Mouse (Mus musculus): ENCODE data around the gene Paqr4. TPM values are rescaled to one million over a fixed set of nuclear protein-coding genes. Genes with fewer than 3 reads are reported as not detected.

Paqr4 gene
- polyA plus RNA-seq, 1 experiment: 1.4 TPM

GRCm38 (mm10) chr17:23717003-23717402 lies 23.7 kb downstream of the Paqr4 start:
- no peak for TF ChIP-seq GATA1 (IDR thresholded peaks at IDR 0.05; ENCODE audit: low read length)

DNA sequence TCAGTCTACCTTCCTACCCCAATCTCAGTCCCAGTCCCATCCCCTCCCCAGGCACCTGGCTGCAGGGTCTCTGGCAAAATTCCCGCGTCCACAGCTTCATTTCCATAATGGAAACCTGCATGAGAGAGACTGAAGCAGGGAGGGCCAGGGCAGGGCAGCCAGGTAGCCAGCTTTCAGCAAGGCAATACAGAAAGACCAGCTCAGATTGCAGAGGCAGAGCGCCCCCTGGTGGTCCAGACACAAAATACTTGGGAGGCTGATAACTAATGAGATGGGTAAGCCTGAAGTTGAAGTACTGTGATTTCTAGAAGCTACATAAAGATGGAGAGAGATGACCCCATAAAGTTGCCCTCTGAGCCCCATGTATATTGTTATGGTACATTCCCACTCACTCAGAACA lies 34.5 kb downstream of the Paqr4 start:
- no peak for TF ChIP-seq GATA1 (IDR thresholded peaks at IDR 0.05; ENCODE audit: low read length)

DNA sequence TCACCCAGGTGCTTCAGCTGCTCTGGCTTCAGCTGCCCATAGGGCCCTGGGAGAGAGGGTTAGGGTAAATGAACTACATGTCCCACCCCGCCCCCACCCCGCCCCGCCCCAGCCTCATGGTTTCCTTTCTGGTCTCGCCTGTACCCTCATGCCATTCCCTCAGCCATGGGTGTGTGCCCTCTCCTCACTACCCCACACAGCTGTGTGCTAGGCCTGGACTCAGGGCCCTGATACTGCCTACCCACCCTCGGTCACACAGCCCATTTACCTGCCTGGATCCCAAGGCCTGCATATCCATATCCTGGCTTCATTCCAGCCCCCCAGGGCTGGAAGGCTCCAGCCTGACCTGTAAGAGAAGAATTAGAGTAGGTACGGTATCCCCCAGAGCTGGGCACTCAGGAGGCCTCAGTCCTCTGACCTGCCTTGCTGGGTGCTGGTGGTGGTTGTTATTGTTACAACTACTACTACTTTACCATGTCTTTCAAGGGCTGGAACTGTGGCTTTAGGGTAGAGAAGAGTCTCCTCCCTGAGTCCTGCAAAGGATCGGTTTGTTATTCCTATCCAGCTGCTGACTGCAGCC lies 35.1 kb downstream of the Paqr4 start:
- TF ChIP-seq GATA1 (IDR thresholded peaks at IDR 0.05; ENCODE audit: low read length): no peak

- TF ChIP-seq GATA1 (IDR thresholded peaks at IDR 0.05; ENCODE audit: low read length): no peak
Measured at GRCm38 (mm10) chr17:23704741-23705140, 35.9 kb downstream of the Paqr4 start.

DNA sequence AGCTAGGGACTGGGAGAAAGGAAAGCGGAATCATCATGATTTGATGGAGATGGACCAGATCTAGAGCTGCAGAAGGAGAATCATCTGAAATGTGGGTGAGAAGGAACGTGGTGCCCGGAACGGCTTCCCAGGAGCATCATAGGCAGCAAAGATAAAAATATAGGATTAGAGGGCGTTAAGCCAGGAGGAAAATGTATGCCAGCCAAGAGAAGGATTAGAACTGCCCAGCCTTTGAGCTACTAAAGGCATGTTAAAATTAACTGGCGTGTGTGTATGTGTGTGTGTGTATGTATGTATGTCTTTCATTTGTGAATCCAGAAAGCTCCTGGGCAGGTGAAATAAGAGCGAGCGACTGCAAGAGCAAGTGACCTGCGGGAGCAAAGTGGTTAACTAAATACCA lies 37.4 kb downstream of the Paqr4 start:
- TF ChIP-seq GATA1 (IDR thresholded peaks at IDR 0.05; ENCODE audit: low read length): no peak

DNA sequence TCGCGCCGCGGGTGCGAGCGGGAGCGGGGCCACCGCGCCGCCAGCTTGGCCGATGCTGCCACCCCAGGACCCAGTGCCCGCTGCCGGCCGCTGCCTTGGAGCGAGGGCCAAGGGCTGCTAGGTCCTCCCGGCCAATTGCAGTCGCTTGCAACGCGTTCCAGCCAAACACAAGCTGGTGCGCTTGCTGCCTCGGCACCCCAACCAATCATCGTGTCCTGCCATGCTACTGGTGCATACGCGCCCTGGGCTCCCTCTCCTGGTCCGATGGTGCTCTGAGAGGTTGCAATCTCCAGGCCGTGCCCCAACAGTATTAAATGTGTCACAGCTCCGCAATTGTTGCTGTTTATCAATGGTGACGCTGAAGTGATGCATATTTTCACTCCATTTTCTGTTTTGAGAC lies 40.6 kb downstream of the Paqr4 start:
- no peak for TF ChIP-seq GATA1 (IDR thresholded peaks at IDR 0.05; ENCODE audit: low read length)

GRCm38 (mm10) chr17:23699131-23700077 lies 41.3 kb downstream of the Paqr4 start:
- TF ChIP-seq GATA1 (IDR thresholded peaks at IDR 0.05; ENCODE audit: low read length): no peak

GRCm38 (mm10) chr17:23695801-23696200 lies 44.9 kb downstream of the Paqr4 start:
- TF ChIP-seq GATA1 (IDR thresholded peaks at IDR 0.05; ENCODE audit: low read length): no peak

- TF ChIP-seq GATA1 (IDR thresholded peaks at IDR 0.05; ENCODE audit: low read length): no peak
Measured at GRCm38 (mm10) chr17:23694491-23694890, 46.2 kb downstream of the Paqr4 start.

Other genes starting within 250 kb of the Paqr4 start
- 10.3 and 12.1 TPM in 2 replicates for gene Zfp213, start 176.6 kb downstream of the Paqr4 start, polyA plus RNA-seq (2012)
- gene Zfp13, start 141.4 kb downstream of the Paqr4 start, polyA plus RNA-seq (2012): 0.21 TPM in 2 replicates
- not detected in 2 replicates for gene Zscan10, start 140.0 kb downstream of the Paqr4 start, polyA plus RNA-seq (2012)
- gene Mmp25, start 95.6 kb downstream of the Paqr4 start, polyA plus RNA-seq (2012): not detected in 2 replicates
- gene Bicdl2, start 80.4 kb downstream of the Paqr4 start, polyA plus RNA-seq (2012): not detected in 2 replicates
- gene Hcfc1r1, start 67.3 kb downstream of the Paqr4 start, polyA plus RNA-seq (2012): 258 and 328 TPM in 2 replicates
- 96.9 and 107 TPM in 2 replicates for gene Thoc6, start 67.0 kb downstream of the Paqr4 start, polyA plus RNA-seq (2012)
- 5.5 and 6.2 TPM in 2 replicates for gene Tnfrsf12a, start 63.4 kb downstream of the Paqr4 start, polyA plus RNA-seq (2012)
- not detected in 2 replicates for gene Cldn6, start 61.6 kb downstream of the Paqr4 start, polyA plus RNA-seq (2012)
- not detected in 2 replicates for gene Cldn9, start 56.8 kb downstream of the Paqr4 start, polyA plus RNA-seq (2012)
- not detected in 2 replicates for gene 1520401A03Rik, start 18.1 kb downstream of the Paqr4 start, polyA plus RNA-seq (2012)
- 104 and 119 TPM in 2 replicates for gene Pkmyt1, start 14.5 kb downstream of the Paqr4 start, polyA plus RNA-seq (2012)
- 0.06 and 0.21 TPM in 2 replicates for gene Kremen2, start 5.0 kb upstream of the Paqr4 start, polyA plus RNA-seq (2012)
- gene Flywch1, start 30.7 kb upstream of the Paqr4 start, polyA plus RNA-seq (2012): 23.5 and 36.1 TPM in 2 replicates
- not detected in 2 replicates for gene Flywch2, start 45.2 kb upstream of the Paqr4 start, polyA plus RNA-seq (2012)
- gene Srrm2, start 49.7 kb upstream of the Paqr4 start, polyA plus RNA-seq (2012): 91.1 and 315 TPM in 2 replicates
- gene Elob, start 88.3 kb upstream of the Paqr4 start, polyA plus RNA-seq (2012): 819 and 1,233 TPM in 2 replicates
- not detected in 2 replicates for gene Prss33, start 95.2 kb upstream of the Paqr4 start, polyA plus RNA-seq (2012)
- not detected in 2 replicates for gene Prss32, start 103.0 kb upstream of the Paqr4 start, polyA plus RNA-seq (2012)
- not detected in 2 replicates for gene Prss41, start 103.3 kb upstream of the Paqr4 start, polyA plus RNA-seq (2012)
- gene Prss21, start 127.2 kb upstream of the Paqr4 start, polyA plus RNA-seq (2012): not detected in 2 replicates
- not detected in 2 replicates for gene Dcpp1, start 140.0 kb upstream of the Paqr4 start, polyA plus RNA-seq (2012)
- gene Dcpp2, start 140.0 kb upstream of the Paqr4 start, polyA plus RNA-seq (2012): not detected in 2 replicates
- not detected in 2 replicates for gene Dcpp3, start 176.6 kb upstream of the Paqr4 start, polyA plus RNA-seq (2012)
- gene Sbp, start 200.8 kb upstream of the Paqr4 start, polyA plus RNA-seq (2012): not detected in 2 replicates
- gene Sbpl, start 214.4 kb upstream of the Paqr4 start, polyA plus RNA-seq (2012): not detected in 2 replicates
- not detected in 2 replicates for gene Prss30, start 239.7 kb upstream of the Paqr4 start, polyA plus RNA-seq (2012)